Mouse (Mus musculus) myocyte (in vitro differentiated cells): ENCODE data around the gene Cchcr1.

ENCODE experiments used
- E2F4 ChIP-seq: IDR thresholded peaks from one replicate; pipeline ENCODE4 v1.6.1; 2011; ENCODE audit warnings: mild to moderate bottlenecking, control low read depth, moderate library complexity; ENCODE audit not compliant: insufficient read depth
- MAX ChIP-seq: IDR thresholded peaks from one replicate; pipeline ENCODE4 v1.6.1; 2011; ENCODE audit warnings: low read depth, mild to moderate bottlenecking, control low read depth
- MYOG ChIP-seq, 3 experiments: IDR thresholded peaks; one replicate each; pipeline ENCODE4 v1.6.1; 2011; ENCODE audit warnings: control low read depth in 2 of 3, low read depth in 2 of 3, mild to moderate bottlenecking in 2 of 3; ENCODE audit not compliant: insufficient read length in 2 of 3, control insufficient read depth in 1 of 3, insufficient read depth in 1 of 3
- POLR2A ChIP-seq: IDR thresholded peaks from one replicate; pipeline ENCODE4 v1.6.1; 2011; ENCODE audit warnings: low read depth, mild to moderate bottlenecking, control low read depth, moderate library complexity; ENCODE audit not compliant: insufficient read length

- TF ChIP-seq E2F4 (no peak), MAX (no peak), POLR2A (no peak), MYOG (IDR thresholded peaks at IDR 0.05; ENCODE audit: control insufficient read depth in 1 of 3, insufficient read depth in 1 of 3, insufficient read length in 2 of 3, low read depth in 2 of 3) (no peak)
Measured at GRCm38 (mm10) chr17:35578211-35578610, 61.3 kb downstream of the Cchcr1 start.
